In the genomic region with DNA sequence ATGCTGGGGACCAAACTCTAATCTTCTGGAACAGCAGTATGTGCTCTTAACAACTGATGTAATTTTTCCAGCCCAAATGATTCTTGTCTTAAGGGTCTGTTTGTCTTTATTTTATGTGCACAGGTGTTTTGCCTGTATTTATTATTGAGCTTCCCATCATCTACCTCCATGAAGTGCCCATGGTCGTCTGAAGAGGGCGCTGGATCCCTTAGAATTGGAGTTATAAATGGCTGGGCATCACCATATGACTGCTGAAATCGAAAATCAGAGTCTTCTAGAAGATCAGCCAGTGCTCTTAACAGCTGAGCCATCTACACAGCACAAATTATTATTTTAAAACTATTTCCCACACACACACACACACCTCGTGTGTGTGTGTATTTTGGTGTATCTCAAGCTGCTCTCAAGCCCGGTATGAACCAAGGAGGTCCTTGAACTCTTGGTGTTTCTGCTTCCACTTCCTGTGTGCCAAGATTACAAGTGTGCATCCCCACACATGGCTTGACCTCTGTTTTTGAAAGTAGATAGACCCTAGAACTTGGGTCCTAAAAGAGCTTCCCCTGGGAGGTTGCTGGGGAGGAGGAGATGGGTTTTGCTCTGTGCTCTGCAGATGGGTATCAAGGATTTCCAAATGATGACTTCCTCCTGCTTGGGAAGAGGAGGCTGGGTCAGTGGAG, we compare ENCODE assay signal across 9 mouse cellular contexts. TPM values are rescaled to one million over a fixed set of nuclear protein-coding genes. Genes with fewer than 3 reads are reported as not detected.
DNase-seq lines count a peak whose midpoint lies in the region; ATAC-seq and TF ChIP-seq lines count a peak whose summit lies in the region.
"Had no signal": no experiment of that assay in that cellular context is flagged by ENCODE, and none has a peak within 500 bp of the region (broad histone marks: within the 10 kb centered on the region; RNA-seq: fewer than 3 reads in every experiment).

No protein-coding gene starts in this region.

- H3K4me3 ChIP-seq in liver, adult 2 months (ENCODE audit: insufficient read depth, low read depth, low read length), result no peak overlapping the region
- H3K4me3 ChIP-seq in liver, embryonic 11.5 days (ENCODE audit: low read depth, low read length), result no peak overlapping the region
- H3K4me3 ChIP-seq in liver, postnatal 0 days (ENCODE audit: low read depth, low read length), result no peak overlapping the region
- H3K4me3 ChIP-seq in limb, embryonic 10.5 days, result no peak overlapping the region
- H3K4me3 ChIP-seq: liver, embryonic 15.5 days had no signal

- TF ChIP-seq POLR2A in liver, adult 2 months (IDR thresholded peaks at IDR 0.05; ENCODE audit: extremely low read depth, insufficient read depth, low read length), result no peak

- H3K27ac ChIP-seq in liver, adult 2 months (replicated peaks; ENCODE audit: insufficient read depth, low read depth, low read length), result no peak overlapping the region
- H3K27ac ChIP-seq in liver, embryonic 11.5 days (ENCODE audit: low read depth, low read length), result no peak overlapping the region
- H3K27ac ChIP-seq in liver, postnatal 0 days (ENCODE audit: low read depth), result peak overlapping the region; percentile 46
- no peak overlapping the region for H3K27ac ChIP-seq in limb, embryonic 10.5 days
- H3K27ac ChIP-seq: liver, embryonic 15.5 days had no signal

- no peak overlapping the region for H3K4me2 ChIP-seq in liver, embryonic 11.5 days
- H3K4me2 ChIP-seq in liver, postnatal 0 days (ENCODE audit: low read depth, low read length), result no peak overlapping the region
- H3K4me2 ChIP-seq: liver, embryonic 15.5 days had no signal

- peaks cover 7% of the 10 kb centered on the region for H3K9me3 ChIP-seq in liver, embryonic 11.5 days (ENCODE audit: control insufficient read depth, low read length)
- H3K9me3 ChIP-seq in liver, postnatal 0 days (ENCODE audit: low read length), result no peaks in the 10 kb centered on the region
- peaks cover 4% of the 10 kb centered on the region; the same call in 1 of the 2 replicates for H3K9me3 ChIP-seq in limb, embryonic 10.5 days (replicated peaks)

- ATAC-seq in liver, embryonic 11.5 days (replicated peaks; ENCODE audit: low FRiP score), result no peak
- ATAC-seq in liver, postnatal 0 days, result no peak

- H3K79me2 ChIP-seq in liver, adult 2 months (ENCODE audit: control insufficient read depth, insufficient read depth, low read length), result no peaks in the 10 kb centered on the region

- peaks cover 4% of the 10 kb centered on the region for H3K4me1 ChIP-seq in liver, adult 2 months (ENCODE audit: control insufficient read depth, insufficient read depth, low read length)
- H3K4me1 ChIP-seq in liver, embryonic 11.5 days (replicated peaks; ENCODE audit: control insufficient read depth, insufficient read depth, low read length), result peaks cover 4% of the 10 kb centered on the region
- peaks cover 13% of the 10 kb centered on the region for H3K4me1 ChIP-seq in liver, postnatal 0 days (ENCODE audit: insufficient read depth)
- peaks cover 9% of the 10 kb centered on the region for H3K4me1 ChIP-seq in limb, embryonic 10.5 days

- peak; percentile 63 for DNase-seq in adrenal gland, postnatal 10 days
- DNase-seq in adrenal gland, postnatal 4 days (ENCODE audit: low spot score in 2 of 2), result no peak
- DNase-seq in liver, adult 2 months (ENCODE audit: extremely low read depth, low read depth, low spot score), result peak; percentile 40
- DNase-seq in liver, embryonic 11.5 days (ENCODE audit: low spot score), result no peak
- DNase-seq in brain, adult 2 months (ENCODE audit: low read depth, low spot score), result peak; percentile 87
- DNase-seq in liver, postnatal 0 days, result peak; percentile 52
- no peak for DNase-seq in limb, embryonic 10.5 days (ENCODE audit: low spot score)
- no peak for DNase-seq in urinary bladder, adult 2 months (ENCODE audit: low spot score)

- H3K27me3 ChIP-seq in liver, adult 2 months (ENCODE audit: control insufficient read depth, insufficient read depth, low read length), result peaks cover 5% of the 10 kb centered on the region; the same call in 1 of the 2 replicates
- peaks cover 12% of the 10 kb centered on the region for H3K27me3 ChIP-seq in liver, embryonic 11.5 days (replicated peaks; ENCODE audit: control insufficient read depth, insufficient read depth, low read length)
- no peaks in the 10 kb centered on the region for H3K27me3 ChIP-seq in liver, postnatal 0 days (ENCODE audit: insufficient read depth, low read length)
- H3K27me3 ChIP-seq in limb, embryonic 10.5 days (ENCODE audit: low read depth, poor library complexity, severe bottlenecking), result peaks cover 24% of the 10 kb centered on the region

- H3K36me3 ChIP-seq in liver, adult 2 months (ENCODE audit: control insufficient read depth, insufficient read depth, low read length), result no peaks in the 10 kb centered on the region
- no peaks in the 10 kb centered on the region for H3K36me3 ChIP-seq in liver, embryonic 11.5 days (ENCODE audit: control insufficient read depth, insufficient read depth, low read length)
- no peaks in the 10 kb centered on the region for H3K36me3 ChIP-seq in liver, postnatal 0 days (replicated peaks; ENCODE audit: insufficient read depth, low read length)
- no peaks in the 10 kb centered on the region for H3K36me3 ChIP-seq in limb, embryonic 10.5 days
- H3K36me3 ChIP-seq: liver, embryonic 15.5 days had no signal

- TF ChIP-seq CTCF in liver, adult 2 months (IDR thresholded peaks at IDR 0.05; ENCODE audit: low read depth, low read length), result peak; percentile 43
- peak; percentile 67 for TF ChIP-seq CTCF in liver, postnatal 0 days (IDR thresholded peaks at IDR 0.05; ENCODE audit: low read depth)

- no peak overlapping the region for H3K9ac ChIP-seq in liver, adult 2 months (ENCODE audit: low read depth, low read length)
- H3K9ac ChIP-seq in liver, embryonic 11.5 days (ENCODE audit: low read depth, low read length), result no peak overlapping the region
- H3K9ac ChIP-seq in liver, postnatal 0 days (replicated peaks), result no peak overlapping the region
- H3K9ac ChIP-seq: liver, embryonic 15.5 days had no signal

- no peak for TF ChIP-seq EP300 in liver, postnatal 0 days (IDR thresholded peaks at IDR 0.05; ENCODE audit: low read depth)

- WGBS in liver, adult 2 months, result 14% methylated on average over 5 of the region's 5 CpGs
- 21% methylated on average over 5 of the region's 5 CpGs for WGBS in liver, embryonic 11.5 days
- WGBS in liver, postnatal 0 days (ENCODE audit: insufficient replicate concordance), result 13% methylated on average over 5 of the region's 5 CpGs
- WGBS in limb, embryonic 10.5 days, result 37% methylated on average over 5 of the region's 5 CpGs

RNA-seq across cellular contexts. Expression of gene Zfp541, which starts 5.0 kb away (rescaled TPM):
- under 1 TPM; 0.09 TPM for total RNA-seq in adrenal gland, postnatal 10 days (2021)
- total RNA-seq in adrenal gland, postnatal 4 days (2021), result under 1 TPM; 0.22 to 0.23 TPM
- total RNA-seq in liver, adult 2 months (2014; rRNA removed), result not detected in 2 replicates
- polyA plus RNA-seq in liver, adult 2 months (2012; rRNA removed), result 0.02 TPM in 1 of 2 replicates, not detected in the other
- not detected in 2 replicates for polyA plus RNA-seq in liver, embryonic 11.5 days (2014; fragmentation: Nextera tagmentation; extraction: Ambion mirVana)
- polyA plus RNA-seq in liver, postnatal 0 days (2015; fragmentation: Nextera tagmentation; extraction: Ambion mirVana), result not detected in 2 replicates
- polyA plus RNA-seq in limb, embryonic 10.5 days (2016; fragmentation: Nextera tagmentation; extraction: Ambion mirVana), result 0.05 TPM in 1 of 2 replicates, not detected in the other
- polyA plus RNA-seq in urinary bladder, adult 2 months (2012; rRNA removed), result 0.06 and 0.07 TPM in 2 replicates
- polyA plus RNA-seq: liver, embryonic 15.5 days had no signal

RNA-seq across cellular contexts. Expression of gene Bicra, which starts 8.9 kb away (rescaled TPM):
- total RNA-seq in adrenal gland, postnatal 10 days (2021), result 10 to 100 TPM in 1 of 2 experiments, 1 to 10 TPM in 1; 8.5 to 11.0 TPM
- total RNA-seq in adrenal gland, postnatal 4 days (2021), result 10 to 100 TPM; 14.4 to 14.6 TPM
- total RNA-seq in liver, adult 2 months (2014; rRNA removed), result 0.55 and 0.87 TPM in 2 replicates
- 3.6 and 4.6 TPM in 2 replicates for polyA plus RNA-seq in liver, adult 2 months (2012; rRNA removed)
- 5.3 and 7.3 TPM in 2 replicates for polyA plus RNA-seq in liver, embryonic 11.5 days (2014; fragmentation: Nextera tagmentation; extraction: Ambion mirVana)
- 0.95 and 1.0 TPM in 2 replicates for polyA plus RNA-seq in liver, postnatal 0 days (2015; fragmentation: Nextera tagmentation; extraction: Ambion mirVana)
- 10.6 and 10.8 TPM in 2 replicates for polyA plus RNA-seq in limb, embryonic 10.5 days (2016; fragmentation: Nextera tagmentation; extraction: Ambion mirVana)
- polyA plus RNA-seq in urinary bladder, adult 2 months (2012; rRNA removed), result 3.3 and 7.9 TPM in 2 replicates

RNA-seq across cellular contexts. Expression of gene Napa, which starts 41.7 kb away (rescaled TPM):
- total RNA-seq in adrenal gland, postnatal 10 days (2021), result 100 to 1,000 TPM; 106 to 109 TPM
- total RNA-seq in adrenal gland, postnatal 4 days (2021), result 100 to 1,000 TPM; 130 to 136 TPM
- total RNA-seq in liver, adult 2 months (2014; rRNA removed), result 47.4 and 58.7 TPM in 2 replicates
- polyA plus RNA-seq in liver, adult 2 months (2012; rRNA removed), result 101 and 146 TPM in 2 replicates
- 167 and 174 TPM in 2 replicates for polyA plus RNA-seq in liver, embryonic 11.5 days (2014; fragmentation: Nextera tagmentation; extraction: Ambion mirVana)
- 96.6 and 105 TPM in 2 replicates for polyA plus RNA-seq in liver, postnatal 0 days (2015; fragmentation: Nextera tagmentation; extraction: Ambion mirVana)
- 197 and 216 TPM in 2 replicates for polyA plus RNA-seq in limb, embryonic 10.5 days (2016; fragmentation: Nextera tagmentation; extraction: Ambion mirVana)
- polyA plus RNA-seq in urinary bladder, adult 2 months (2012; rRNA removed), result 172 and 208 TPM in 2 replicates

Comparison
In these comparisons a context has a peak if more than half of its experiments do, and no peak if none do; other contexts are left out.
1. DNase-seq: peak in adrenal gland, postnatal 10 days (single experiment), liver, adult 2 months (single experiment), brain, adult 2 months (single experiment) and liver, postnatal 0 days (single experiment); none in adrenal gland, postnatal 4 days (0 of 2), liver, embryonic 11.5 days (single experiment), limb, embryonic 10.5 days (single experiment) and urinary bladder, adult 2 months (single experiment).